Mouse (Mus musculus): ENCODE results near the gene Dynlt1a. TPM values are rescaled to one million over a fixed set of nuclear protein-coding genes. Genes with fewer than 3 reads are reported as not detected.
"Not testable (repeated sequence)": the region's sequence is repeated elsewhere in the genome, so short reads cannot be mapped to it uniquely, and the experiment has no call there.

Gene Dynlt1a
- polyA plus RNA-seq, 1 experiment from 2014 or later, result 5.5 TPM

- WGBS (ENCODE audit: insufficient replicate concordance), result 81% methylated on average over 8 of the region's 10 CpGs
- not testable (repeated sequence) for H3K4me2 ChIP-seq; H3K9ac ChIP-seq; ATAC-seq (ENCODE audit: insufficient read depth); H3K27me3 ChIP-seq; H3K4me1 ChIP-seq (replicated peaks); H3K9me3 ChIP-seq (replicated peaks); H3K4me3 ChIP-seq (replicated peaks); H3K36me3 ChIP-seq (replicated peaks); H3K27ac ChIP-seq (replicated peaks)
Measured at GRCm38 (mm10) chr17:6283137-6283536, 34.2 kb downstream of the Dynlt1a start.

- H3K4me3 ChIP-seq (replicated peaks); H3K9ac ChIP-seq; H3K4me2 ChIP-seq; H3K9me3 ChIP-seq (replicated peaks); H3K27ac ChIP-seq (replicated peaks); H3K36me3 ChIP-seq (replicated peaks); ATAC-seq (ENCODE audit: insufficient read depth); H3K4me1 ChIP-seq (replicated peaks); H3K27me3 ChIP-seq: not testable (repeated sequence)
- WGBS (ENCODE audit: insufficient replicate concordance), result 79% methylated on average over 19 of the region's 19 CpGs
Measured at GRCm38 (mm10) chr17:6280513-6280912, 36.8 kb downstream of the Dynlt1a start.

- not testable (repeated sequence) for H3K27ac ChIP-seq (replicated peaks); H3K4me3 ChIP-seq (replicated peaks); H3K9ac ChIP-seq; H3K9me3 ChIP-seq (replicated peaks); H3K4me1 ChIP-seq (replicated peaks); ATAC-seq (ENCODE audit: insufficient read depth); H3K27me3 ChIP-seq; H3K4me2 ChIP-seq; H3K36me3 ChIP-seq (replicated peaks)
- 80% methylated on average over 10 of the region's 10 CpGs for WGBS (ENCODE audit: insufficient replicate concordance)
Measured at GRCm38 (mm10) chr17:6279772-6280171, 37.5 kb downstream of the Dynlt1a start.

- H3K27me3 ChIP-seq; H3K9ac ChIP-seq; ATAC-seq (ENCODE audit: insufficient read depth); H3K4me2 ChIP-seq; H3K9me3 ChIP-seq (replicated peaks); H3K27ac ChIP-seq (replicated peaks); H3K4me1 ChIP-seq (replicated peaks); H3K36me3 ChIP-seq (replicated peaks); H3K4me3 ChIP-seq (replicated peaks): not testable (repeated sequence)
- WGBS (ENCODE audit: insufficient replicate concordance), result 49% methylated on average over 8 of the region's 8 CpGs
Measured at GRCm38 (mm10) chr17:6279205-6279604, 38.1 kb downstream of the Dynlt1a start.

GRCm38 (mm10) chr17:6274693-6275092 lies 42.6 kb downstream of the Dynlt1a start:
- WGBS (ENCODE audit: insufficient replicate concordance), result 75% methylated on average over 5 of the region's 6 CpGs
- not testable (repeated sequence) for H3K27ac ChIP-seq (replicated peaks); H3K4me2 ChIP-seq; H3K4me1 ChIP-seq (replicated peaks); H3K9me3 ChIP-seq (replicated peaks); H3K27me3 ChIP-seq; ATAC-seq (ENCODE audit: insufficient read depth); H3K36me3 ChIP-seq (replicated peaks); H3K9ac ChIP-seq; H3K4me3 ChIP-seq (replicated peaks)

- 50% methylated on average over 6 of the region's 6 CpGs for WGBS (ENCODE audit: insufficient replicate concordance)
- H3K4me1 ChIP-seq (replicated peaks), result not testable (repeated sequence)
Measured at GRCm38 (mm10) chr17:6271970-6272369, 45.3 kb downstream of the Dynlt1a start.

GRCm38 (mm10) chr17:6270840-6271239 lies 46.5 kb downstream of the Dynlt1a start:
- not testable (repeated sequence) for H3K36me3 ChIP-seq (replicated peaks); H3K27ac ChIP-seq (replicated peaks); H3K4me1 ChIP-seq (replicated peaks); H3K9ac ChIP-seq; H3K9me3 ChIP-seq (replicated peaks); H3K27me3 ChIP-seq; ATAC-seq (ENCODE audit: insufficient read depth)
- Histone ChIP-seq H3K4me3 (replicated peaks) (peak overlapping the region; percentile 51), H3K4me2 (peak overlapping the region; percentile 60)
- under 1% methylated on average over 25 of the region's 25 CpGs for WGBS (ENCODE audit: insufficient replicate concordance)

More at GRCm38 (mm10) chr17:6271970-6272369, 45.3 kb downstream of the Dynlt1a start:
- H3K27me3 ChIP-seq; H3K4me3 ChIP-seq (replicated peaks); H3K27ac ChIP-seq (replicated peaks); H3K9ac ChIP-seq; H3K36me3 ChIP-seq (replicated peaks); H3K4me2 ChIP-seq; ATAC-seq (ENCODE audit: insufficient read depth); H3K9me3 ChIP-seq (replicated peaks): not testable (repeated sequence)

- under 1% methylated on average over 64 of the region's 84 CpGs for WGBS (ENCODE audit: insufficient replicate concordance)
- not testable (repeated sequence) for H3K4me1 ChIP-seq (replicated peaks); H3K27me3 ChIP-seq; H3K27ac ChIP-seq (replicated peaks); H3K9me3 ChIP-seq (replicated peaks); H3K9ac ChIP-seq; H3K36me3 ChIP-seq (replicated peaks)
- ATAC-seq (ENCODE audit: insufficient read depth), result peak; percentile 50
- Histone ChIP-seq H3K4me2 (peak overlapping the region; percentile 60), H3K4me3 (replicated peaks) (peak overlapping the region; percentile 51)
Measured at GRCm38 (mm10) chr17:6269876-6270831, 47.1 kb downstream of the Dynlt1a start.

GRCm38 (mm10) chr17:6257070-6257456 lies 60.2 kb downstream of the Dynlt1a start:
- H3K4me1 ChIP-seq (replicated peaks); H3K9ac ChIP-seq; H3K4me2 ChIP-seq; H3K27me3 ChIP-seq; H3K9me3 ChIP-seq (replicated peaks); H3K4me3 ChIP-seq (replicated peaks); H3K27ac ChIP-seq (replicated peaks); H3K36me3 ChIP-seq (replicated peaks); ATAC-seq (ENCODE audit: insufficient read depth): not testable (repeated sequence)
- 5% methylated on average over 18 of the region's 20 CpGs for WGBS (ENCODE audit: insufficient replicate concordance)

GRCm38 (mm10) chr17:6256400-6257069 lies 60.8 kb downstream of the Dynlt1a start, which contains the start of gene Tmem181a:
Gene Tmem181a, plus strand, starts transcription at chr17:6256860.
- not testable (repeated sequence) for H3K27ac ChIP-seq (replicated peaks); H3K4me2 ChIP-seq; H3K27me3 ChIP-seq; H3K9me3 ChIP-seq (replicated peaks); H3K36me3 ChIP-seq (replicated peaks); H3K4me1 ChIP-seq (replicated peaks); ATAC-seq (ENCODE audit: insufficient read depth); H3K9ac ChIP-seq; H3K4me3 ChIP-seq (replicated peaks)
- 3% methylated on average over 22 of the region's 51 CpGs for WGBS (ENCODE audit: insufficient replicate concordance)

Data from liver, embryonic 15.5 days (tissue).